Mouse (Mus musculus): ENCODE results near the gene Gm20696.

The Gm20696 gene

DNA sequence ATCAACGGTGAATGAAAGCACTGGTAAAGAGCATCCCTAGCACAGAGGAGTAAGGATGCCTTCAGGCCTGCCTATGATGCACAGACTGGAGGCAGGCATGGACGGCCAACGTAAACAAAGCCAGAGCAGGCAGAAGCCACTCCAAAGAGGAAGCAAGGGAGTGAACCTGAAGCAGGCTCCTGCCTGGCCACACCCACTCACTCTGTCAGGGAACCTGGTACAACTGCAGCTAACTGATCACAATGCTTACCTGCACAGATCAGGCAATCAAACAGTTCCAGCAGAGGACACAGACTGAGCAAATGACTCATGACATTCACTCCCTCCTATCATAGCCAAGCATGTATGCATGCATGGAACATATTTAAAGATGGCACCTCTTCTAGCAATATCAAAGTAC lies 381.6 kb downstream of the Gm20696 start:
- DNase-seq (ENCODE audit: low spot score in 2 of 2): no peak

GRCm38 (mm10) chr6:99284019-99284418 lies 382.6 kb downstream of the Gm20696 start:
- DNase-seq (ENCODE audit: low spot score in 2 of 2): no peak

GRCm38 (mm10) chr6:99282866-99283657 lies 383.5 kb downstream of the Gm20696 start:
- no peak for DNase-seq (ENCODE audit: low spot score in 2 of 2)

DNA sequence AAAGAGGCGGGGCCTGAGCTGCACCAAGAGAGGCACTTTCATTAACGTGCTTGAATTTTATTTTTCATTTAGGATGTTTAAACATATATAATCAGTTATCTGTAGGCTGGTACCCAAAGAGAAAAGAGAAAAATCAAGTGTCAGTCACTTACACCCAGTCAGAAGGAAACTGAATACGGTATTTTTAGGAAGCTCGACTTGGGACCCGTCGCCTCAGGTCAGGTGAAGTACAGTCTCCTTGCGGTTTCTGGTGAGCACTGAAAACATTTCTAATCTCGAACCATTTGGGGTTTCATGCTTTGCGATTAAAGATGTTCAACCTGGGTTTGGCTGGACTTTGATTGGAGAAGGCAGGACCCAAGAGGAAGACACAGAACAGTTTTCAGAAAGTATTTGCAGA lies 385.2 kb downstream of the Gm20696 start:
- DNase-seq (ENCODE audit: low spot score in 2 of 2): no peak

DNA sequence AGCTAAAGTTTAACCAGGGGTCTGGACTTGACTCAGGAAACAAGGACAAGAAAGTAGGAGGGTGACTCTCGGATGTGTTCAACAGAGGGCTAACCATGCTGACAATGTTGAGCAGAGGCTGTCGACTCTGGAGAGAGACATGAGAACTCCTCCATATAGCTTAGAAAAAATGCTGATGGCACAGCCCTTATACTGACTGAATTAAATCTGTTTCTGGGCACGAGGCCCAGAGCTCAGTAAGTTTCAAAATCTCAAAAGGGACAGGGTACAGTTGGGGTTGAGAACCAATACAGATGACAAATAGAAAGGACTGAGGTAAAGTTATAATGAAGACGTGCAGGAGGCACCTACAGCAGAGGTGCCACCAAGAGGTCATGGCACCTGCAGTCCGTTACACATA lies 386.0 kb downstream of the Gm20696 start:
- peak in 1 of 2 experiments; percentile 17 for DNase-seq (ENCODE audit: low spot score in 2 of 2)

- DNase-seq (ENCODE audit: low spot score in 2 of 2): no peak
Measured at GRCm38 (mm10) chr6:99277251-99277650, 389.3 kb downstream of the Gm20696 start.

DNA sequence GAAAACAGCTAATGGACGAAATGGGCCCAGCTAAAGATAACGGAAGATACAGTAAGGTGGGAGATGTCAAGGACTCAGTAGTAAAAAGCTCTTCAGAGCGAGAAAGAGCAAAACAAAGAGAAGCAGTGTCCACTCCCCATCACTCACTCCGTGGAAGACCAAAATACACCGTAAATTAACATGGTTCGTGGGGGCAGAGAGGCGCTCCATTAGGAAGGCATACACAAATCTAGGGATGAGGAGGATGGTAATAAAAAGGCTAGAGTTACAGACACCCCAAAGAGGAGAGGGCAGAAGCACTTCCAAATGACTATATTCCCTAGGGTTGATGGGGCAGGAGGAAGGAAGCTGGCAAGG lies 390.3 kb downstream of the Gm20696 start:
- DNase-seq (ENCODE audit: low spot score in 2 of 2): no peak

GRCm38 (mm10) chr6:99275381-99276296 lies 391.0 kb downstream of the Gm20696 start:
- no peak for DNase-seq (ENCODE audit: low spot score in 2 of 2)

GRCm38 (mm10) chr6:99274667-99275066 lies 391.9 kb downstream of the Gm20696 start:
- no peak for DNase-seq (ENCODE audit: low spot score in 2 of 2)

GRCm38 (mm10) chr6:99274222-99274621 lies 392.4 kb downstream of the Gm20696 start:
- DNase-seq (ENCODE audit: low spot score in 2 of 2): no peak

GRCm38 (mm10) chr6:99273177-99273576 lies 393.4 kb downstream of the Gm20696 start:
- DNase-seq (ENCODE audit: low spot score in 2 of 2): no peak

DNA sequence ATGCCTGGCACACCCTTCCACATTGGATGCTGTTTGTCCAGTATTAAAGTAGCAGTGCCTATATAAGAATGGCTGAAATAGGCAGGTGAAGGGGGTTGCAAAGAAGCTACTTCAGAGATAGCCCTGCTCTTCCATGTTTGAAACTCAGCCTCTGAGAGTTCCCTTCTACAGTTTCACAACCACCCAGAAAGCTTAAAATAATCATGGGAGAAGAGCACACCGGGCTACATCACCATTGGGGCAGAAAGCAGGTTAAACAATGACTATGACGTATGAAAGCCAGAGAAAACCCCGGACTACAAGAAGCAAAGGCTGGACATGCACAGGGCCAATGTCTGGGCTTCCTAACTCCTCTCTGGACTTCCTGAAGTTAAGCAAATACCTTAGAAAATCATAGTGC lies 394.4 kb downstream of the Gm20696 start:
- DNase-seq (ENCODE audit: low spot score in 2 of 2): no peak

- DNase-seq (ENCODE audit: low spot score in 2 of 2): no peak
Measured at GRCm38 (mm10) chr6:99271741-99272140, 394.9 kb downstream of the Gm20696 start.

DNA sequence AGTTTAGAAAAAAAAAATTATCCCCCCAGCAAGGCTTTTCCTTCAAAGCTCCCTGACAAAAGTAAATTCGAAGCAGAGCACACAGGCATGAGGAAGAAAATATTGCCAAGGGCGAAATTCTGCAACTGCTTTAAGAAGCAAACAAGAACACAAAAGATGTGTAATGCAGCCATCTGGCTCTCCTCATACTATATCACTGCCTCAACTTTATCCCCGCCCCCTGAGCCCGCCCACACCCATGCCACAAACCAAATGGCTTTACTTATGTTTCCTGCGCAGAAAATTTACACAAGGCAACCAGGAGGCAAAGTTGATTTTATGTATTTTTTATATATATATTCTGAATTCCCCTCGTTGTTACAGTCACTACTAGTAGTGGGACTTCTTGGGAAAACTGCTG lies 396.7 kb downstream of the Gm20696 start:
- DNase-seq (ENCODE audit: low spot score in 2 of 2): peak; percentile 24 to 26

DNA sequence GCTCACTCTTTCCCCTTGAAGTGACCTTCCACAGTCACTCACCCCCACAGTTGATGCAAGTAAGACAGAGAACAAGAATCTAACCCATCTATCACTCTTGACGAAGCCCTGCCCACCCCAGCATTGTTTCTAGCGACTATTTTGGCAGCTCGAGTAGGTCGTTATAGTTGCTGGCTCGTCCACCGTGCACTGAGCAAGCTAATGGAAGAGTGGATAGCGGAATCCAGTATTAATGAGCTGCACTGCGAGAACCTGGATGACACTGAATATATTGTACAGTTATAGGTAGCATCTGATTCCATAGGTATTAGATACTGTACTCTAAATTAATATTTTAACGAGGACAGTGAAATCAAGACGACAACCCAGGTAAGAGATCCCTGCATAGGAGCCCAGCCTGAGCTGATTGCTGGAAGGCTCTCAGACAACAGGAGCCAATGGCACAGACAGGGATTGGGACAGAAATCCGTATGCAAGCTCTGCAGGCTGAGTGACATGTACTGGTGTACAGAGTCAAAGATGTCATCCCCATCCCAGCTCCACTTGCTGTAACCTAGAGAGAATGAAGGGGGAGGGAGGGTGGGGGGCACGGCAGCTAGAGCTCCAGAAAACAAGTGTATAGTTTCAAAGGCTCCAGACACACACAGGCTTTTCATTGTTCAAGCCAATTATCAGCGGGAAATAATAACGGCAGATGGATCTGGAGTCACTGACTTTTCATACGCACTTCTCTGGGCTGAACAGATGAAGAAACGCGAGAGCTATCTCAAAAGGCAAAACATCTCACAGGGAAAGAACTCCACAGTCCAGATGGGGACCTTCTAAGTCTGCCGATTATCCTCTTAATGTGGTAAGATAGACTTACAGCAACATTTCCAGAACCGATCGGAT lies 398.2 kb downstream of the Gm20696 start:
- DNase-seq (ENCODE audit: low spot score in 2 of 2): no peak

DNA sequence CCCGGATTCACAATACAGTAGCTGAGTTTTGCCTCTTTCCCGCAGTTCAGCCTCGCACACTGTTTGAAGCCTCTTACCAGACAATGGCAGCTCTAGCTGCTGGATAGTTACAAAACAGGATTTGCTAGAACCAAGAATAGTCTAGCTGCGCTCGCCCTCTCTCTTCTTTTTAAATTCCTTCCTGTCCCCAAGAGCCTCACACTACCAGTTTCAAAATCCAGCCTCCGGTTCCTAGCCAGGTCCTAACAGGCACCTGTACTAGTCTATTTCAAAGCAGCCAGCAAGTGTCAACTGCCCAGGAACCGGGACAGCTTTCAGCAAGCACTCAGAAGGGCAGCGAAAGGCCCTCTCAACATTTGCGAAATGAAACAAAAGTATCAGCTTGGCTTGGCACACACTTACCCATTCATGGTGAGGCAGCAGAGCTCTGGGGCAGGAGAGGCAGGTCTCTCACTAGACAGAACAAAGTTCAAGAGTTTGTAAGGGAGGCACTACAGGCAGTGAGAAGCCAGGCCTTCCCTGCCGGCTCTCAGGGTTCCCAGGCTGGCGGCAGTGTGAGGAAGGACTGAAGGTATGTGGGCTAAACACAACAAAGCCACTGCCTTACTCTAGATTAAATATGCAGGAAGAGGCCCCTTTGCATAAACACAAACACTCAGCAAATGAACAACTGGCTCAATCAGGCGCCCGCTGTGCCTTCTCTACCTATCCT lies 400.5 kb downstream of the Gm20696 start:
- DNase-seq (ENCODE audit: low spot score in 2 of 2): peak; percentile 42 to 51

- no peak for DNase-seq (ENCODE audit: low spot score in 2 of 2)
Measured at GRCm38 (mm10) chr6:99265173-99265572, 401.4 kb downstream of the Gm20696 start.

- DNase-seq (ENCODE audit: low spot score in 2 of 2): no peak
Measured at GRCm38 (mm10) chr6:99264192-99265093, 402.2 kb downstream of the Gm20696 start.

DNA sequence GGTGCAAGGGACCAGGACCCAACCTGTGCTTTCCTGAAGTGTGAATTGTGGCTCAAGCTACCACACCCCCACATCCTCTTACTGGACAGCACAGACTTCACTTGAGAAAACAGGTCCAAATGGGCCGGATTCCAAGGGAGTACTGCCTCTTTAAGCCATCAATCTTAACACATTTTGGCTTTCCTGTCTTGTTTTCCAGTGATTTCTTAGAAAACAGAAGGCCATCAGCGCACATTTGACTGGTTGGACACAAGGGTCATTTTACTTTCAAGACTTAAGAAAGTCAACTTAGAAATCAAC lies 402.8 kb downstream of the Gm20696 start:
- no peak for DNase-seq (ENCODE audit: low spot score in 2 of 2)
